Mouse (Mus musculus): ENCODE results near the gene Taf11.

DNA sequence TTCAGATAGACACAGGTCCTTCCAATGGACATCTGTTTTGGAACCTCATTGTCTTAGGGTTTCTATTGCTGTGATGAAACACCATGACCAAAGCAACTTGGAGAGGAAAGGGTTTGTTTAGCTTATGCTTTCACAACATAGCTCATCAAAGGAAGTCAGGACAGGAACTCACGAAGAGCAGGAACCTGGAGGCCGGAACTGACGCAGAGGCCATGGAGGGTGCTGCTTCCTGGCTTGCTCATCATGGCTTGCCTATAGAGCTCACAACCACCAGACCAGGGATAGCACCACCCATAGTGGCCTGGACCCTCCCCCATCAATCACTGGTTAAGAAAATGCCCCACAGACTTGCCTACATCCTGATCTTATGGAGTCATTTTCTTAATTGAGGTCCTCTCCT lies 25.4 kb upstream of the Taf11 start:
- TF ChIP-seq CTCF (IDR thresholded peaks at IDR 0.05; ENCODE audit: extremely low read depth, insufficient read depth, low read length) = no peak
- no peak for TF ChIP-seq POLR2A (IDR thresholded peaks at IDR 0.05; ENCODE audit: extremely low read depth, insufficient read depth, low read length)
